Mouse (Mus musculus) heart, postnatal 25 days (tissue): ENCODE measurements around the gene March5. TPM values are rescaled to one million over a fixed set of nuclear protein-coding genes. Genes with fewer than 3 reads are reported as not detected.
A peak's percentile ranks its signal among the peaks of the same experiment; 100 is the strongest.

Experiments
- DNase-seq: peaks from one replicate; pipeline ENCODE4 v3.0.0; 2022; ENCODE audit warnings: low spot score
- intact Hi-C: fragments of 180-260 bp; cut with DNase I; formaldehyde crosslinking; loops from one replicate; pipeline ENCODE4 v1.15.1; 2025
- total RNA-seq, 2 experiments: library from RNA; stranded (reverse); gene quantifications; 2 replicates each; pipeline ENCODE4 v1.2.3; 2021

The March5 gene
- total RNA-seq, 2 experiments from 2014 or later = 82.1 to 85.6 TPM

- no peak for DNase-seq
- intact Hi-C loops = no loop called here
Measured at GRCm38 (mm10) chr19:37248199-37248598, 40.9 kb downstream of the March5 start.

GRCm38 (mm10) chr19:37252104-37252503 lies 44.8 kb downstream of the March5 start:
- DNase-seq = no peak
- intact Hi-C loops = no loop called here

GRCm38 (mm10) chr19:37255321-37255720 lies 48.0 kb downstream of the March5 start:
- intact Hi-C loops = no loop called here
- DNase-seq = no peak

- DNase-seq = no peak
- intact Hi-C loops = no loop called here
Measured at GRCm38 (mm10) chr19:37262389-37262788, 55.0 kb downstream of the March5 start.

GRCm38 (mm10) chr19:37263566-37263942 lies 56.2 kb downstream of the March5 start:
- intact Hi-C loops = no loop called here
- DNase-seq = no peak

- intact Hi-C loops = no loop called here
- DNase-seq = peak; percentile 30
Measured at GRCm38 (mm10) chr19:37263943-37264897, 56.9 kb downstream of the March5 start.

GRCm38 (mm10) chr19:37265333-37266103 lies 58.2 kb downstream of the March5 start:
- intact Hi-C loops = loop anchor here (1.0 kb wide), 1 partner anchor 215 kb away; no protein-coding TSS in a partner anchor
- DNase-seq = peak; percentile 48

- intact Hi-C loops = no loop called here
- DNase-seq = no peak
Measured at GRCm38 (mm10) chr19:37269106-37269505, 61.8 kb downstream of the March5 start.

Other genes with a start within 250 kb of the March5 start
- 10 to 100 TPM; 76.3 to 81.7 TPM for gene Cpeb3, start 1.1 kb downstream of the March5 start, total RNA-seq
- 10 to 100 TPM; 66.3 to 69.6 TPM for gene Ide, start 130.3 kb downstream of the March5 start, total RNA-seq
- gene Kif11, start 168.9 kb downstream of the March5 start, total RNA-seq = under 1 TPM; 0.88 to 0.95 TPM
- 1 to 10 TPM; 3.8 to 4.8 TPM for gene Hhex, start 227.3 kb downstream of the March5 start, total RNA-seq